Mouse (Mus musculus) left cerebral cortex, adult 18-20 months (tissue): ENCODE data around the gene Paf1. TPM values are rescaled to one million over a fixed set of nuclear protein-coding genes. Genes with fewer than 3 reads are reported as not detected.
"Not testable (repeated sequence)": the region's sequence is repeated elsewhere in the genome, so short reads cannot be mapped to it uniquely, and the experiment has no call there.

Experiments used
- DNase-seq, 2 experiments: peaks; one replicate each; pipeline ENCODE4 v3.0.0; 2021 to 2022; ENCODE audit warnings: low spot score in 2 of 2, mixed read lengths in 1 of 2
- total RNA-seq, 2 experiments: library from RNA; stranded (reverse); gene quantifications; 2 replicates each; pipeline ENCODE4 v1.2.3; 2021

Paf1 gene
- total RNA-seq, 2 experiments from 2014 or later = 54.8 to 59.0 TPM

GRCm38 (mm10) chr7:28382981-28383396 is 9.8 kb upstream of the Paf1 start:
- DNase-seq = peak; percentile 53 to 69

GRCm38 (mm10) chr7:28383606-28384005 is 9.1 kb upstream of the Paf1 start:
- no peak for DNase-seq

DNA sequence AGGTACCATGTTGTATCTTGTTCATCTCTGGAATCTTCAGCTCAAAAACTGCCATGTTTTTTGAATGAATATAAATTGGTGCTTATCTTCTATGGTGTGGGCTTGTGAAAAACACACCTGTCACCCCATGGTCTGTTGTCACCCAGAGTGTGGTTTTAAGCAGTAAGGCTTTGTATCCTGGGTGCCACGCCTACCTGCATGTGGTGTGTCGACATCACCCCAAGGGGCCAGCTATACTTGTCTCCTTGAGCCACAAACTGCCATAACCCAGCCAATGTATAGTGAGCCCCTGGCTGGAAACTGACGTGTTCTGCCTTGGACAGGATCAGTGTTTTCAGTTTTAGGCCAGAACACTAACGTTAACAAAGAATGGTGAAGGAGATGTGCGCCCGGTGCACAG is 8.6 kb upstream of the Paf1 start:
- no peak for DNase-seq

- no peak for DNase-seq
These were observed 7.6 kb upstream of the Paf1 start for GRCm38 (mm10) chr7:28385196-28385595.

DNA sequence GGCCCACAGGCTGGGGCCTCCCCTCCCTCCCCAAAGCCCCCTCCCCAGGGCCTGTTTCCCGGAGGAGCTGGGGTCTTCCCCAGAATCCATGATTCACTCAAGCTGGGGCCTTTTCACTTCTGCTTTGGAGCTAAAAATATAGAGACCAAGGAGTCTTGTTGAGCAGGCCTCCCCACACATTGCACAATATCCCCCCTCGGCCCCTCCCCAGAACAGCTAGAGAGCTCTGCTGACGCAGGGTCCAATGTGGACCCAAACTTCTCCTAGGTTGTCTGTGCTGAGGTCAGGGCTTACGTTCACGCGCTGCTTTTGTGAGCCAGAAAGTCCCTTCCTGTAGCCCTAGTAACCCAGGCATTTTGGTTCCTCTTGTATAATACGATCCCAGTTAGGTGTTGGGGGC is 6.7 kb upstream of the Paf1 start:
- DNase-seq = no peak

GRCm38 (mm10) chr7:28386462-28386861 is 6.3 kb upstream of the Paf1 start:
- peak; percentile 78 to 85 for DNase-seq

DNA sequence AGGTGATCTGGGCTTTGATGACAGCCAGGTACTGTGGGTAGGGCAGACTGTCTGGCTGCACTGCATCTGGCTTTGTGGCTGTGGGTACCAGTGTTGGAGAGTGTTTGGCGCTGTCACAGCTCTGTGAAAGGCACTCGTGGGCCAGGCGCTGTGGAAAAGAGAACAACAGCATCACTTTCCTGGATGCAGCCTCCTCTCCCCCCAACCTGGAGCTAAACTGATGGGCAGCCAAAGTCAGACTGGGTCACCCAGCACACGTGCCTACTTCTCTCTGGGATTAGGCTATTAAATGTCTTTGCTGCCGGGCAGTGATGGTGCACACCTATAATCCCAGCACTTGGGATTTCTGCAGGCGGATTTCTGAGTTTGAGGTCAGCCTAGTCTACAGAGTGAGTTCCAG is 5.9 kb upstream of the Paf1 start:
- DNase-seq = not testable (repeated sequence)

DNA sequence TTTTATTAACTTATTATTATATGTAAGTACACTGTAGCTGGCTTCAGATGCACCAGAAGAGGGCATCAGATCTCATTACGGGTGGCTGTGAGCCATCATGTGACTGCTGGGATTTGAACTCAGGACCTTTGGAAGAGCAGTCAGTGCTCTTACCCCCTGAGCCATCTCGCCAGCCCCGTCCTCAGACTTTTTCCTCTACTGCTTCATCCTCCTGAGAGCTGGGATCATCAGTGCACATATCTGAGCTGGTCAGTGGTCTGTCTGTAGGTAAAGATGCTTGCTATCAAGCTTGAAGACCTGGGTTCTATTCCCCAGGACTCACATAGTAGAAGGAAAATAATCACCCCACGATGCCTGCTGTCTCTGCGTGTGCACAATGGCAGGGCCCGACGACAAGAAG is 5.4 kb upstream of the Paf1 start:
- not testable (repeated sequence) for DNase-seq

- no peak for DNase-seq
These were observed 2.4 kb upstream of the Paf1 start for GRCm38 (mm10) chr7:28390331-28390730.

- no peak for DNase-seq
These were observed 661 bp downstream of the Paf1 start for GRCm38 (mm10) chr7:28393272-28393951.

DNA sequence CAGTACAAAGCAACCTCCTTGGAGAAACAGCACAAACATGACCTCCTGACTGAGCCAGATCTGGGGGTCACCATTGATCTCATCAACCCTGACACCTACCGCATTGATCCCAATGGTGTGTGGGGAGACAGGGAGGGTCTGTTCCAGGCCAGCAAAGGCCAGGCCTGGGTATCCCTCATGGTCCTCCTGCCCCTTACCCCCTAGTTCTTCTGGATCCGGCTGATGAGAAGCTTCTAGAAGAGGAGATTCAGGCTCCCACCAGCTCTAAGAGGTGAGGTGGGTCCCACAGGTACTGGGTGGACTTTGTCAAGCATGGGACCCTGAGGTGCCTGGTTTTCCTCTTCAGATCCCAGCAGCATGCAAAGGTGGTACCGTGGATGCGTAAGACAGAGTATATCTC is 2.7 kb downstream of the Paf1 start:
- no peak for DNase-seq

DNA sequence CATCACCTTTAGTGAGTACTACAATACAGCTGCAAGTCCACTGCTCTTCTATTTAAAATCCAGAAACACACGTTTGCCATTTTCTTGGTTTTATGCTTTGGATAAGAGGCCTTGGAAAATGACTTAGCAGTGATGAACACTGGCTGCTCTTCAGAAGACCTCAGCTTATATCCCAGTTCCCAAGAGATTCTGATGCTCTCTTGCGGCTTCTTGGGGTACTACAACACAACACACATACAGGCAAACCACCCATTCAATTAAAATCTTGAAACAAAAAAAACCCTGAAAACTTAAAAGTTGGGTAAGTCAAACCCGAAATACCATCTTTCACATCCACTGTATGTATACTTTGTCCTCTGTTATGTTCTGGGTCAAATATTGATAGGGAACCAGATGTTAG is 5.2 kb downstream of the Paf1 start:
- no peak for DNase-seq

- no peak for DNase-seq
These were observed 6.1 kb downstream of the Paf1 start for GRCm38 (mm10) chr7:28398696-28399340.

DNA sequence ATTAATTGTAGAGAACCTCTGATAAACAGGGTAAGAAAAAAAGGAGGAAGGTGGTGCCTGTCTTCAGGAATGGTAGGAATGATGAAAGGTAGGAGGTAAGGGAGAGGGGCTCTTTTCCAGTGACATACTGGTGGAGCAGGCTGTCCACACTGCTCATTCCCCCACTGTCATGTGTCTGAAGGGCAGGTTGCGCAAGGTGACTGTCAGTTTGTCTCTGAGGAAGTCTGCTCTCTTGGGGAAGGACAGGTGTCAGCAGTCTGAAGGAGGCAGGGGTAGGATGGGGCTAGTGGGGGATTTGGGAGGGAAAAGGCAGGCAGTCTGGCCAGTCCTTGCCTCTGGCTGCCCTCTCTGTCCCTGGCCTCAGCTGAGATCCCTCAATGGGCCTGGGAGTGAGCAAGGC is 8.3 kb downstream of the Paf1 start:
- DNase-seq = no peak

- no peak for DNase-seq
These were observed 9.2 kb downstream of the Paf1 start for GRCm38 (mm10) chr7:28401942-28402341.

DNA sequence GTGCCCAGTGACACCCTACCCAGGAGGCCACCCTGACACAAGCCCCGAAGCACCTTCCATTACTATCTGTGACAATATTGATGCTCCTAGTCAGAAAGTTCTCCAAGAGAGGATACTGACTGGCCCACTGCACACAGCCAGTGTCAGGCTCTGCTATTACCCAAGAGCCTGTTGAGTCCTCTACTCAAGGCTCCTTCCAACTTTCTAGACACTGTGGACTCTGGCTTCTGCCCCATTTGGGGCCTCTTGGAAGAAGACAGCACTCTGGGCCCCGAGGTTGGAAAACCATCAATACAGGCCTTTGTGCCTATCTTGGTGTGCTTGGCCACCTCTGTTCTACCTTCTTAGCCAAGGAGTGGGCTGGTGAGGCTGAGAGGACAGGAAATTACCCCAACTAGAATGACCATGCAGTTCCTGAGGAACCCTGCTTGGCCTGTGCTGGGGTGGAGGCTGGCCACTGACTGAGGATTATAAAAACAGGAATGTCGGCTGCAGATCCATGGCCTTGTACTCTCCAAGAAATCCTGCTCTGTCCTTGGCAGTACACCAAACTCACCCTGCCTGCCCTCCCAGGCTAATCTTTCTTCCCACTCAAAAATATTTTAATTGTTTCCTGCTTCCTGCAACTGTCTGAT is 18.2 kb downstream of the Paf1 start:
- no peak for DNase-seq

DNA sequence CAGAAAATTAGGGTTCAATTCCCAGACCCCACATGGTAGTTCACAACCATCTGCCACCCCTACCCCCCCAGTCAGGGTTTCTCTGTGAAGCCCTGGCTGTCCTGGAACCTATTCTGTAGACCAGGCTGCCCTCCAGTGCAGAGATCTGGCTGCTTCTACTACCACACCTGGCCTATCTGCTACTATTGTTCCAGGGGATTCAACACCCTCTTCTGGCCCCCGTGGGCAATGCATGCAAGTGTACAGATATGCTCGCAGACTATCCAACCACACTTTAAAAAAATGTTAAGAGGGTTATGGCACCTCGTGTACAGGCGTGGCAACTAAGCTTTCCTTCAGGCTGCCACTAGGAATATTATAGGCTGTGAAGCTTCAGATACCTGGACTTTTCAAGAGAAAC is 20.1 kb downstream of the Paf1 start:
- no peak for DNase-seq

DNA sequence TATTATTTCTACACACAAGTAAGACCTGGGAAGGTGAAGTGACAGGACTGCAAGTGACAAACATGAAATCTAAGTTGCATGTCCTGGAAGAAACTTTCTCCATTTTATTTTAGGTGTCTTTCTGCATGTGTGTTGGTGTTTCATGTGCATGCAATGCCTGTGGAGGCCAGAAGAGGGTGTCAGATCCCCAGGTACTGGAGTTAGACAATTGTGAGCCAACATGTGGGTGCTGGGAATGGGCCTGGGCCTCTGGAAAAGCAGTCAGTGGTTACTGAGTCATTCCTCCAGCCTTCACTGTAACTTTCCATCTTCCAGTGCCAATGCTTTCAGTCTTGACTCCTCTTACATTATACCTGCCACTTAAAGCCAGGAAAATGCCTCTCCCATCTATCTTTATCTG is 24.6 kb downstream of the Paf1 start:
- DNase-seq = no peak

- no peak for DNase-seq
These were observed 25.4 kb downstream of the Paf1 start for GRCm38 (mm10) chr7:28418096-28418670.

- no peak for DNase-seq
These were observed 26.7 kb downstream of the Paf1 start for GRCm38 (mm10) chr7:28419416-28419815.

DNA sequence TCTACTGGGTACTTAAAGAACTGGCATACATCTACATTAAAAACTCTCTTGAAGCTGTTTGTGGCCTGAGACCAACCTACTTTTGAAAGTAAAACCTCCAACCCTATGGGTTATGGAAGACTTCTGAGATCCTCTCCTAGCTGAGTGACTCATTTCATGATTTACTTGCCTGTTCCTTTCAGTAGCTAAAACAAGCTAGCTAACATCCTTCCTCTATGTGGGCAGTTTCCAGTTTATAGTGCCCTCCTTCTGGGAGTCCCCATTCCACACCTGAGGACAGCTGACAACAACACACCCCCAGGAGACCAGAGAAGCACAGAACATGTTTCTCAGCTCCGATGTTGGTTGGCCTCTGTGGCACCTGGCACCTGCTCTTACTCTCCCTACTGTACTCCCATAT is 30.3 kb downstream of the Paf1 start:
- DNase-seq = no peak

DNA sequence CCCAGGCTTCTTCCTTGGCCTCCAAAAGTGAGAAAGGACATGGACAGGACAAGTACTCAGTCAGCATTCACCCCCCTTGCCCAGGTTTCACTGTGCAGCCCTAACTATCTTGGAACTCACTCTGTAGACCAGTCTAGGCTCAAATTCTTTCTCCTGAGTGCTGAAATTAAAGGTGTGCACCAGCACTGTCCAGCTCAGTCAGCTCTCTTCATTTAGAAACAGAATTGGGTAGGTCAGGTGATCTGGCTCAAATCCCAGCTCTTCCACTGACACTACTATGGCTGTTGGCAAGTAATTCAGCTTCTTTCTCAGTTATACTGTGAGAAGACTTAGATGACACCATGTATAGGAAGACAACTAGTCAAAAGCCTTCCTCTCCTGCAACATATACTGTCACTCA is 35.0 kb downstream of the Paf1 start:
- no peak for DNase-seq
